Mouse (Mus musculus): Measurements from ENCODE around the gene Pglyrp3. TPM values are rescaled to one million over a fixed set of nuclear protein-coding genes. Genes with fewer than 3 reads are reported as not detected.
A peak's percentile ranks its signal among the peaks of the same experiment; 100 is the strongest.

The Pglyrp3 gene
- polyA plus RNA-seq, 1 experiment from 2014 or later: not detected

DNA sequence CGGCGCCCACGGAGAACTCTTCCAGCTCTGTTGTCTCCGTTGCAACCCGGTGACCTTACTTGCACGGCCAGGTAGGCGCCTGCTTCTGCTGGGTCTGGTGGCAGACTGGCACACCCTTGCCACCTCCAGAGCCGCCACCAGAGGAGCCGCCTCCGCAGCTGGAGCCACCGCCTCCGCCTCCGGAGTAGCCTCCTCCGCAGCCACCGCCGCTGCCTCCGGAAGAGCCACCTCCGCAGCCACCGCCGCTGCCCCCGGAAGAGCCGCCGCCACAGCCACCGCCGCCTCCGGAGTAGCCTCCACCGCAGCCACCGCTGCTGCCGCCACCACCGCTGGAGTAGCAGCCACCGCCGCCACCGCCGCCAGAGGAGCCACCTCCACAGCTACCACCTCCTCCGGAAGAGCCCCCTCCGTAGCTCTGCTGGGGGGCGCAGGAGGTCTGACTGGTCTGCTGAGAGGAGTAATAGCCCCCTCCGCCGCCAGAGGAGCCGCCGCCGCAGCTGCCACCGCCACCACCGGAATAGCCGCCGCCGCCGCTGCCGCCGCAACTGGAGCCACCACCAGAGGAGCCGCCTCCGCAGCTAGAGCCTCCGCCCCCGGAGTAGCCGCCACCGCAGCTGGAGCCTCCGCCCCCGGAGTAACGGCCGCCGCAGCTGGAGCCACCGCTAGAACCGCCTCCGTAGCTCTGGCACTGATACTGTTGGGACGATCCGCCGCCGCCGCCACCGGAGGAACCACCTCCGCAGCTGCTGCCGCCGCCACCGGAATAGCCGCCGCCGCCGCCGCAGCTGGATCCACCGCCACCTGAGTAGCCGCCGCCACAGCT is 66.3 kb downstream of the Pglyrp3 start:
- Histone ChIP-seq H3K27me3 (replicated peaks; ENCODE audit: insufficient read depth, low read length) (peaks cover 15% of the 10 kb centered on the region; the same call in 1 of the 2 replicates), H3K27ac (ENCODE audit: low read length) (no peak overlapping the region), H3K4me1 (ENCODE audit: insufficient read depth, low read depth, low read length) (no peaks in the 10 kb centered on the region), H3K4me3 (ENCODE audit: low read depth, low read length) (peak overlapping the region; percentile 67), H3K9ac (replicated peaks; ENCODE audit: low read depth) (no peak overlapping the region; the same call in 1 of the 2 replicates), H3K36me3 (ENCODE audit: insufficient read depth, low read length) (no peaks in the 10 kb centered on the region), H3K9me3 (ENCODE audit: low read length) (no peaks in the 10 kb centered on the region), H3K4me2 (replicated peaks; ENCODE audit: low read depth, low read length) (peak overlapping the region; percentile 100)
- TF ChIP-seq EP300 (IDR thresholded peaks at IDR 0.05): no peak
- peak; percentile 19 for TF ChIP-seq CTCF (IDR thresholded peaks at IDR 0.05)
- peak; percentile 67 for DNase-seq (ENCODE audit: low spot score)
- ATAC-seq: peak; percentile 87
- 1% methylated on average over 56 of the region's 82 CpGs for WGBS

Small RNAs within 50 kb of the gene (microRNA-seq; reads per million reads assigned to microRNA genes)
- gene Gm23697: not detected
- not detected for gene Gm25145

Other genes with a start within 250 kb of the Pglyrp3 start
- gene Lor, start 68.6 kb downstream of the Pglyrp3 start, polyA plus RNA-seq (2015; fragmentation: Nextera tagmentation; extraction: Ambion mirVana): 1.1 and 1.2 TPM in 2 replicates
- gene Prr9, start 109.4 kb downstream of the Pglyrp3 start, polyA plus RNA-seq (2015; fragmentation: Nextera tagmentation; extraction: Ambion mirVana): not detected in 2 replicates
- gene Lelp1, start 128.2 kb downstream of the Pglyrp3 start, polyA plus RNA-seq (2015; fragmentation: Nextera tagmentation; extraction: Ambion mirVana): not detected in 2 replicates
- 0.05 and 0.06 TPM in 2 replicates for gene Sprr2a1, start 201.2 kb downstream of the Pglyrp3 start, polyA plus RNA-seq (2015; fragmentation: Nextera tagmentation; extraction: Ambion mirVana)
- gene Sprr2a2, start 201.3 kb downstream of the Pglyrp3 start, polyA plus RNA-seq (2015; fragmentation: Nextera tagmentation; extraction: Ambion mirVana): 0.41 TPM in 1 of 2 replicates, not detected in the other